In genomic region chr2:165889266-165889665, GRCm38 (mm10) we compare ENCODE assay signal across 9 mouse cellular contexts. TPM values are rescaled to one million over a fixed set of nuclear protein-coding genes. Genes with fewer than 3 reads are reported as not detected.
A peak's percentile ranks its signal among the peaks of the same experiment; 100 is the strongest.
DNase-seq lines count a peak whose midpoint lies in the region; ATAC-seq and TF ChIP-seq lines count a peak whose summit lies in the region.
"Had no signal": no experiment of that assay in that cellular context is flagged by ENCODE, and none has a peak within 500 bp of the region (broad histone marks: within the 10 kb centered on the region; RNA-seq: fewer than 3 reads in every experiment).

No protein-coding gene starts in this region.

- H3K27me3 ChIP-seq in forebrain, embryonic 10.5 days (ENCODE audit: poor library complexity, severe bottlenecking): no peaks in the 10 kb centered on the region
- no peaks in the 10 kb centered on the region for H3K27me3 ChIP-seq in forebrain, postnatal 0 days (ENCODE audit: insufficient read depth, low read length)
- H3K27me3 ChIP-seq in testis, adult 2 months (ENCODE audit: control insufficient read depth, insufficient read depth, low read length): no peaks in the 10 kb centered on the region
- no peaks in the 10 kb centered on the region for H3K27me3 ChIP-seq in liver, embryonic 13.5 days

- no peak for TF ChIP-seq CTCF in forebrain, postnatal 0 days (IDR thresholded peaks at IDR 0.05; ENCODE audit: low read depth)
- no peak for TF ChIP-seq CTCF in testis, adult 2 months (IDR thresholded peaks at IDR 0.05; ENCODE audit: control insufficient read depth, insufficient read depth, insufficient replicate concordance, low read depth, low read length)

- no peak for ATAC-seq in forebrain, postnatal 0 days
- no peak for ATAC-seq in liver, embryonic 13.5 days (ENCODE audit: low read depth)
- no peak for ATAC-seq in CD4-positive, CD25-positive, alpha-beta regulatory T cell, adult 4 months
- ATAC-seq in activated CD4-positive, CD25-positive, alpha-beta regulatory T cell, adult 4 months: no peak

- no peak overlapping the region for H3K4me3 ChIP-seq in forebrain, embryonic 10.5 days
- no peak overlapping the region for H3K4me3 ChIP-seq in forebrain, postnatal 0 days (ENCODE audit: low read depth, low read length)
- H3K4me3 ChIP-seq in testis, adult 2 months (ENCODE audit: control insufficient read depth, low read depth, low read length): no peak overlapping the region
- H3K4me3 ChIP-seq in liver, embryonic 13.5 days (replicated peaks): no peak overlapping the region
- H3K4me3 ChIP-seq: myocyte had no signal

- WGBS in forebrain, embryonic 10.5 days: 76% methylated on average over 7 of the region's 7 CpGs
- 77% methylated on average over 7 of the region's 7 CpGs for WGBS in forebrain, postnatal 0 days
- 59% methylated on average over 7 of the region's 7 CpGs for WGBS in liver, embryonic 13.5 days (ENCODE audit: insufficient replicate concordance)

- peaks cover 71% of the 10 kb centered on the region for H3K4me1 ChIP-seq in forebrain, embryonic 10.5 days
- peaks cover 49% of the 10 kb centered on the region for H3K4me1 ChIP-seq in forebrain, postnatal 0 days (ENCODE audit: insufficient read depth)
- H3K4me1 ChIP-seq in testis, adult 2 months (ENCODE audit: control insufficient read depth, insufficient read depth, low read length): peaks cover 17% of the 10 kb centered on the region
- H3K4me1 ChIP-seq in liver, embryonic 13.5 days (replicated peaks): peaks cover 83% of the 10 kb centered on the region

- H3K9ac ChIP-seq in forebrain, postnatal 0 days: no peak overlapping the region
- H3K9ac ChIP-seq in liver, embryonic 13.5 days: peak overlapping the region; percentile 92

- TF ChIP-seq POLR2A in testis, adult 2 months (IDR thresholded peaks at IDR 0.05; ENCODE audit: control insufficient read depth, low read depth, low read length): no peak

- H3K27ac ChIP-seq in forebrain, embryonic 10.5 days: peak overlapping the region; percentile 100
- H3K27ac ChIP-seq in forebrain, postnatal 0 days (ENCODE audit: low read depth, low read length): no peak overlapping the region
- H3K27ac ChIP-seq in testis, adult 2 months (ENCODE audit: control insufficient read depth, insufficient read depth, low read depth, low read length): peak overlapping the region; percentile 37; the same call in 1 of the 2 replicates
- peak overlapping the region; percentile 100 for H3K27ac ChIP-seq in liver, embryonic 13.5 days

- H3K36me3 ChIP-seq in forebrain, embryonic 10.5 days (replicated peaks): no peaks in the 10 kb centered on the region
- no peaks in the 10 kb centered on the region for H3K36me3 ChIP-seq in forebrain, postnatal 0 days (ENCODE audit: insufficient read depth)
- H3K36me3 ChIP-seq in testis, adult 2 months (ENCODE audit: control insufficient read depth, insufficient read depth, low read length): no peaks in the 10 kb centered on the region
- H3K36me3 ChIP-seq in liver, embryonic 13.5 days: no peaks in the 10 kb centered on the region

- DNase-seq in forebrain, embryonic 10.5 days (ENCODE audit: extremely low spot score, low spot score): no peak
- DNase-seq in forebrain, postnatal 0 days: no peak
- DNase-seq in testis, postnatal 14 days (ENCODE audit: low spot score): no peak
- DNase-seq in liver, embryonic 13.5 days: no peak
- DNase-seq in embryo, embryonic 11 days: no peak

- no peak overlapping the region for H3K4me2 ChIP-seq in forebrain, postnatal 0 days (ENCODE audit: low read depth)
- peak overlapping the region; percentile 95 for H3K4me2 ChIP-seq in liver, embryonic 13.5 days

- H3K9me3 ChIP-seq in forebrain, embryonic 10.5 days: no peaks in the 10 kb centered on the region
- no peaks in the 10 kb centered on the region for H3K9me3 ChIP-seq in forebrain, postnatal 0 days (ENCODE audit: low read length)
- no peaks in the 10 kb centered on the region for H3K9me3 ChIP-seq in liver, embryonic 13.5 days (replicated peaks)

RNA-seq across cellular contexts. Expression of gene Zmynd8, which starts 9.6 kb away (rescaled TPM):
- 60.2 and 64.4 TPM in 2 replicates for polyA plus RNA-seq in forebrain, embryonic 10.5 days (2016; fragmentation: Nextera tagmentation; extraction: Ambion mirVana)
- total RNA-seq in forebrain, postnatal 0 days (2014; rRNA removed): 51.4 and 63.5 TPM in 2 replicates
- 37.7 and 45.7 TPM in 2 replicates for polyA plus RNA-seq in forebrain, postnatal 0 days (2015; fragmentation: Nextera tagmentation; extraction: Ambion mirVana)
- 3.0 and 4.2 TPM in 2 replicates for polyA plus RNA-seq in testis, adult 2 months (2012; rRNA removed)
- polyA plus RNA-seq in liver, embryonic 13.5 days (2015; fragmentation: Nextera tagmentation; extraction: Ambion mirVana): 26.5 and 28.3 TPM in 2 replicates
- polyA plus RNA-seq in CD4-positive, CD25-positive, alpha-beta regulatory T cell, adult 4 months (2017; shearing (Covaris generic)): 10 to 100 TPM; 66.6 to 75.4 TPM
- polyA plus RNA-seq in activated CD4-positive, CD25-positive, alpha-beta regulatory T cell, adult 4 months (2017; shearing (Covaris generic)): 10 to 100 TPM; 41.1 to 48.5 TPM
